In genomic region chr14:6286931-6287715, GRCm38 (mm10) we compare ENCODE assay signal across 9 mouse cellular contexts. TPM values are rescaled to one million over a fixed set of nuclear protein-coding genes. Genes with fewer than 3 reads are reported as not detected.
DNase-seq lines count a peak whose midpoint lies in the region; ATAC-seq and TF ChIP-seq lines count a peak whose summit lies in the region.
"Not testable (repeated sequence)": the region's sequence is repeated elsewhere in the genome, so short reads cannot be mapped to it uniquely, and the experiment has no call there.
"Had no signal": no experiment of that assay in that cellular context is flagged by ENCODE, and none has a peak within 500 bp of the region (broad histone marks: within the 10 kb centered on the region; RNA-seq: fewer than 3 reads in every experiment).

Gm3411 (minus strand) TSS chr14:6287250.

- not testable (repeated sequence) for TF ChIP-seq POLR2A in cortical plate, adult 2 months (IDR thresholded peaks at IDR 0.05; ENCODE audit: extremely low read depth, insufficient read depth, low read length); olfactory bulb, adult 2 months (IDR thresholded peaks at IDR 0.05; ENCODE audit: insufficient read depth, low read depth, low read length)

- not testable (repeated sequence) for H3K9me3 ChIP-seq in hindbrain, embryonic 13.5 days

- not testable (repeated sequence) for H3K27ac ChIP-seq in cortical plate, adult 2 months (ENCODE audit: insufficient read depth, low read length); olfactory bulb, adult 2 months (ENCODE audit: insufficient read depth, low read depth, low read length)
- H3K27ac ChIP-seq in hindbrain, embryonic 13.5 days = peak within 1 kb of the TSS; percentile 60; the same call in 1 of the 2 replicates

- 2% methylated on average over 38 of the region's 57 CpGs for WGBS in hindbrain, embryonic 13.5 days
- 1% methylated on average over 51 of the region's 57 CpGs for WGBS in olfactory bulb, adult 2 months

- H3K27me3 ChIP-seq in hindbrain, embryonic 13.5 days = not testable (repeated sequence)

- H3K36me3 ChIP-seq in hindbrain, embryonic 13.5 days = not testable (repeated sequence)

- H3K4me1 ChIP-seq in cortical plate, adult 2 months (ENCODE audit: control insufficient read depth, insufficient read depth, low read length); hindbrain, embryonic 13.5 days (replicated peaks); olfactory bulb, adult 2 months (ENCODE audit: control insufficient read depth, insufficient read depth, low read length): not testable (repeated sequence)

- ATAC-seq in hindbrain, embryonic 13.5 days (ENCODE audit: low FRiP score) = not testable (repeated sequence)

- not testable (repeated sequence) for TF ChIP-seq CTCF in cortical plate, adult 2 months (IDR thresholded peaks at IDR 0.05; ENCODE audit: extremely low read depth, insufficient read depth, low read length); olfactory bulb, adult 2 months (IDR thresholded peaks at IDR 0.05; ENCODE audit: insufficient read depth, low read depth, low read length)

- peak within 1 kb of the TSS; percentile 62 for H3K4me2 ChIP-seq in hindbrain, embryonic 13.5 days

- peak; percentile 2 for DNase-seq in ES-CJ7 (ENCODE audit: low read depth, low spot score)
- peak; percentile 33 for DNase-seq in gastrocnemius, postnatal 10 days
- DNase-seq in layer of hippocampus, adult 8-10 months (ENCODE audit: low spot score in 2 of 2) = peak; percentile 16 to 17
- peak; percentile 3 to 37 for DNase-seq in lung, adult 18-20 months
- peak; percentile 5 to 6 for DNase-seq in thymus, adult 18-20 months

- peak within 1 kb of the TSS; percentile 47; the same call in 1 of the 2 replicates for H3K4me3 ChIP-seq in cortical plate, adult 2 months (ENCODE audit: insufficient read depth, low read length)
- H3K4me3 ChIP-seq in hindbrain, embryonic 13.5 days = peak within 1 kb of the TSS; percentile 54
- peak within 1 kb of the TSS; percentile 34 for H3K4me3 ChIP-seq in olfactory bulb, adult 2 months (ENCODE audit: insufficient read depth, low read depth, low read length)

- H3K9ac ChIP-seq in hindbrain, embryonic 13.5 days = peak within 1 kb of the TSS; percentile 79

RNA-seq across cellular contexts. Expression of gene Gm3411, which starts in this region (rescaled TPM):
- polyA plus RNA-seq in cortical plate, adult 2 months (2012; rRNA removed) = 0.19 and 0.45 TPM in 2 replicates
- total RNA-seq in gastrocnemius, postnatal 10 days (2021) = under 1 TPM; 0.54 to 0.90 TPM
- 6.8 and 7.6 TPM in 2 replicates for polyA plus RNA-seq in hindbrain, embryonic 13.5 days (2015; fragmentation: Nextera tagmentation; extraction: Ambion mirVana)
- total RNA-seq in layer of hippocampus, adult 8-10 months (2022) = 1 to 10 TPM; 2.3 to 4.5 (median 3.3) TPM
- polyA plus RNA-seq in olfactory bulb, adult 2 months (2012; ENCODE audit: insufficient read depth, insufficient read length, low replicate concordance, missing spikeins) = not detected in 2 replicates
- polyA plus RNA-seq: C2C12 had no signal

Comparison
In these comparisons a context has a peak if more than half of its experiments do, and no peak if none do; other contexts are left out.
1. Peak in DNase-seq in gastrocnemius, postnatal 10 days; RNA of the gene not detected or under 1 TPM.